Mouse (Mus musculus): ENCODE measurements around the gene Trp53rkb.

The Trp53rkb gene

GRCm38 (mm10) chr2:166834091-166834490 lies 41.8 kb downstream of the Trp53rkb start:
- DNase-seq (ENCODE audit: low spot score in 2 of 2) = no peak

GRCm38 (mm10) chr2:166834796-166835195 lies 42.5 kb downstream of the Trp53rkb start:
- peak in 1 of 2 experiments; percentile 36 for DNase-seq (ENCODE audit: low spot score in 2 of 2)

DNA sequence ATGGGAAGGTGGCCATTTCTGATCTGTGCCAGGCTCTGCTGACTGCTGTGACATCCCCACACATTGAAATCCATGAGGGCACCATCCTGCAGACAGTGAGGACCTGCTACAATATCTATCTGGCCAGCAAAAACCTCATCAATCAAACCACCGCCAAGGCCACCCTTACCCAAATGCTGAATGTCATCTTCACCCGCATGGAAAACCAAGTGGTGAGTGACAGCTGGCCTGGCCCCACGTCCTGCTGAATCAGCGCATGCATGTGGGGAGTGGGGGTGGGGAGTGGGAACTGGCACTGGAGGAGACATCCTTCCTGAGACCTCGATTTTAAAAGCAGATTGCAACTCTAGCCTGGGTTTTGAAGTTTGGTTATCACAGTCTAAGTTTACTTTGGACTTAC lies 43.2 kb downstream of the Trp53rkb start:
- no peak for DNase-seq (ENCODE audit: low spot score in 2 of 2)

DNA sequence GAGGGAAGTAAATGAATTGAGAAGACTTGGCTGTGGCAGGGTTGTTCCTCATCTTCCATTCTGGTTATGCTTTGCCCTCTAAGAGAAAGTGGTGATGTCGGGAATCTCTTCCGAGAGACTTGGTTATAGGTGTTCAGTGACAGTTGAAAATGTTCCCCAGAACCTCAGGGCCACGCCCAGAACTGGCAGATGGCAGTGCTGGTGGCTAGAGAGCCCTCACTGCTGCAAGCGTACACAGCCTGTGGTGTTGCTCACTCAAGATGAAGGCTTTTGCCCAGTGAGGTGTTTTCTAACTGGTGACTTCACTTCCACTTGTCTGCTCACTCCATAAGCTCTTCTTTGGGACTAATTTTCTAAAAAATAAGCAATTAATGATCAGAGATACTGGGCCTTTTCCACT lies 49.5 kb downstream of the Trp53rkb start:
- DNase-seq (ENCODE audit: low spot score in 2 of 2) = no peak

All from left cerebral cortex, adult 9 months (tissue).